Mouse (Mus musculus) megakaryocyte, embryonic 14.5 days (primary cell): ENCODE results near the gene Gm43951.

ENCODE experiments used
- FLI1 ChIP-seq: IDR thresholded peaks from 2 replicates; pipeline ENCODE4 v1.6.1; 2012; ENCODE audit warnings: low read length, inconsistent platforms, mixed read lengths
- GATA1 ChIP-seq: IDR thresholded peaks from 3 replicates; pipeline ENCODE4 v1.6.1; 2012; ENCODE audit warnings: mixed read lengths, low read length, inconsistent platforms, borderline replicate concordance

DNA sequence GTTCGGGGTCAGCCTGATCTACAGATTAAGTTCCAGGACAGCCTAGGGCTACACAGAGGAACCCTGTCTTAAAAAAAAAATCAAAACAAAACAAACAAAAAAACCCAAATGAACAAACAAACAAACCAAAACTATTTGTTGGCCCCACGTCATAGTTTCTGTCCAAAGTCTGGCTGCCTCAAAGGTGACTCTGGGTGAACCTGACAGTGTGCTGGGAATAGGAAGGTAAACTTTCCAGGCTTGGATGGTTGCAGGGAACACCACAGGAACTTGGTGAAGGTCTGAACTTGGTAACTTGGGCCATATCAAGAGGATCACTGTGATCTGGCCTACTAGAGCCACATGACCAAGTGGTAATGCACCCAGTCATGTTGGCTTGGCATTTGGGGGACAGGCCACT, 49.8 kb upstream of the Gm43951 start:
- no peak for TF ChIP-seq FLI1
- TF ChIP-seq GATA1, result no peak
